Mouse (Mus musculus) heart, embryonic 16.5 days (tissue): ENCODE data around the gene Gria2. TPM values are rescaled to one million over a fixed set of nuclear protein-coding genes. Genes with fewer than 3 reads are reported as not detected.

Experiments used
- ATAC-seq: fragments of 200-750 bp; cut with Nextera tagmentation; replicated peaks from 2 replicates; pipeline ENCODE4 v1.8.0; 2017; ENCODE audit warnings: moderate number of reproducible peaks; ENCODE audit not compliant: insufficient read depth, low FRiP score; ENCODE audit errors: extremely low read depth
- H3K27ac ChIP-seq: fragments of 300-500 bp; sonication (generic); 2 replicates; pipeline ENCODE4 v1.5.1; 2014; ENCODE audit warnings: mild to moderate bottlenecking, low read length, control low read depth, moderate library complexity
- H3K27me3 ChIP-seq: fragments of 300-500 bp; sonication (generic); 2 replicates; pipeline ENCODE4 v1.6.1; 2014; ENCODE audit warnings: low read length, mixed read lengths; ENCODE audit not compliant: control insufficient read depth, insufficient read depth
- H3K36me3 ChIP-seq: fragments of 300-500 bp; sonication (generic); 2 replicates; pipeline ENCODE4 v1.6.1; 2014; ENCODE audit not compliant: control insufficient read depth, insufficient read depth
- H3K4me1 ChIP-seq: fragments of 300-500 bp; sonication (generic); 2 replicates; pipeline ENCODE4 v1.6.1; 2014; ENCODE audit warnings: low read length, mixed read lengths; ENCODE audit not compliant: control insufficient read depth, insufficient read depth
- H3K4me2 ChIP-seq: fragments of 300-500 bp; sonication (generic); 2 replicates; pipeline ENCODE4 v1.6.1; 2014; ENCODE audit warnings: low read depth, mild to moderate bottlenecking, control low read depth, low read length
- H3K4me3 ChIP-seq: fragments of 300-500 bp; sonication (generic); 2 replicates; pipeline ENCODE4 v1.5.1; 2014; ENCODE audit warnings: mild to moderate bottlenecking, control low read depth, low read length
- H3K9ac ChIP-seq: fragments of 300-500 bp; sonication (generic); 2 replicates; pipeline ENCODE4 v1.6.1; 2014; ENCODE audit warnings: low read length, control low read depth
- H3K9me3 ChIP-seq: fragments of 300-500 bp; sonication (generic); replicated peaks from 2 replicates; pipeline ENCODE4 v1.6.1; 2016; ENCODE audit warnings: low read length; ENCODE audit not compliant: control insufficient read depth
- WGBS: fragments of 180-500 bp; shearing (Covaris S2); extraction: QIAGEN DNeasy Blood & Tissue Kit; methylation state at CpG from one replicate; pipeline ENCODE4 v1.1.7; 2014; 5-methylcytosine and 5-hydroxymethylcytosine counted together
- polyA plus RNA-seq: library from polyadenylated mRNA; unstranded; fragments of >200 nt; fragmentation: Nextera tagmentation; extraction: Ambion mirVana; gene quantifications from 2 replicates; pipeline ENCODE4 v1.2.1, GENCODE M21; 2015

Gria2 gene
- polyA plus RNA-seq, 1 experiment from 2014 or later, result 0.35 TPM

DNA sequence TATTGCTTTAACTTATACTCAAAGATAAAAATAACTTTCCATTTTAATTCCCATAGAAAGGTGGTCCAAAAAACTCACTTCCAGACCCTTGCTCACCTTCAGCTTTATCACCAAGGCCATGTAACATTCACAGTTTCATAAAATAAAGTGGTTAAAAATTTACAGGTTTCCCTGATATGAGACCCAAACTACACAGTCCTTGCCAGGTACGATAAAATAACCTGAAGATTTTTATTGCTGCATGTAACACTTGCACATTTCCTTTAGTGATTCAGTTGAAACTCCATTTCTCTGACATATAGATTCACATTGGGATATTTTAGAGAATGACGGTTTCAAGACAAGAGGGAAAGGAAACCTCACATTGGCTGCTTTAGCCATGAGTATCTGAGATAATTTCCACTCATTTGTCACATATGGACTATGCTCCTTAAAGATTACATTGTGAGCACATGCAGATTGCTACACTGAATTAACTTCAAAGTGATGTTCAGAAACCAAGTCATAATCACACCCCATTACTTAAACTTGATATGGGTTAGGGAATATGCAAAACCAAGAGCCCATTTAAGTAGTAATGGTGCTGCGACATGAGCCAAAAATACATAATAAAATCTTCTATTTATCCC, 15.4 kb downstream of the Gria2 start:
- WGBS, result 72% methylated on average over 3 of the region's 3 CpGs
- Histone ChIP-seq H3K27ac (no peak overlapping the region), H3K36me3 (no peaks in the 10 kb centered on the region)

DNA sequence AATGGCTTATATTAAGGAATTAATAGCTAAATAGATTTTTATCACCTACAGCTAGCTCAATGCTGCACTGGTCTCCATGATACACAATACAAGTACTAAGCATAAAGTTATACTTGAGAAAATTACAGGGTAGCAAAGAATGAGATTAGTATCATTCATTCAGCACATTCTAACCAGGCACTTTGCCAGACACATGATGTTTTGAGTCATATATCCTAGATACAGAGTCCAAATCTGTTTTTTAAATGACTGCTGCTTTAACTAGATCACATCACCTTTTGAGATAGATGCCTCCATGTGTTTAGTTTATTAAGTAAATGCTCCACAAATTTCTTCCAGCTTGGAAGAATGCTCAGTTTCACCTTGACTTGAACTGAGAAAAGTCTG, 21.5 kb downstream of the Gria2 start:
- Histone ChIP-seq H3K4me1 (no peaks in the 10 kb centered on the region), H3K36me3 (no peaks in the 10 kb centered on the region), H3K4me3 (no peak overlapping the region), H3K27ac (no peak overlapping the region), H3K4me2 (no peak overlapping the region), H3K9me3 (no peaks in the 10 kb centered on the region), H3K27me3 (no peaks in the 10 kb centered on the region), H3K9ac (no peak overlapping the region)
- ATAC-seq, result no peak

More for the DNA sequence above, 15.4 kb downstream of the Gria2 start:
- ATAC-seq, result no peak
- Histone ChIP-seq H3K9me3 (no peaks in the 10 kb centered on the region), H3K4me1 (no peaks in the 10 kb centered on the region), H3K4me2 (no peak overlapping the region), H3K27me3 (no peaks in the 10 kb centered on the region), H3K4me3 (no peak overlapping the region), H3K9ac (no peak overlapping the region)

GRCm38 (mm10) chr3:80780383-80781143, 22.1 kb downstream of the Gria2 start:
- no peak overlapping the region for H3K4me2 ChIP-seq
- no peak overlapping the region for H3K4me3 ChIP-seq
- no peak for ATAC-seq
- WGBS, result 77% methylated on average over 4 of the region's 4 CpGs
- H3K27me3 ChIP-seq, result no peaks in the 10 kb centered on the region
- no peaks in the 10 kb centered on the region for H3K4me1 ChIP-seq
- no peak overlapping the region for H3K9ac ChIP-seq
- no peaks in the 10 kb centered on the region for H3K36me3 ChIP-seq
- no peaks in the 10 kb centered on the region for H3K9me3 ChIP-seq
- no peak overlapping the region for H3K27ac ChIP-seq

DNA sequence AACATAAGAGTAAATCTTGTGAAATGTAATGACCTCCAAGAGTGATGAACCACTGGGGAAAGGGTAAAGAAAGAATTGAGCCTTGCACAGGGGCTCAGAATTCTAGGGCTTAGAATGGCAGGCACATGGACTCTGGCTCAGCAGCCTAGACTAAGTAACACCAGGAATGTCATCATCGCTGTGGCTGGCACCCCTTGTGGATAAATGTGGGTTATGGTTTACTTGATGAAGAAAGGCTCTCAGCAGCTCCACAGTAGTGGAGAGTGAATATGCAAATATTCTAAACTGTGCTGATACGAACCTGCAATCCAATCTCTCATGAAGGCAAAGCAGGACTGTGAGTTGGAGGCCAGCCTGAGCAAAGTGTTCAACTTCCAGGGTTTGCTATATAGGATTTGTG, 26.0 kb downstream of the Gria2 start:
- Histone ChIP-seq H3K27me3 (no peaks in the 10 kb centered on the region), H3K36me3 (no peaks in the 10 kb centered on the region), H3K9ac (no peak overlapping the region), H3K4me3 (no peak overlapping the region), H3K27ac (no peak overlapping the region), H3K4me1 (no peaks in the 10 kb centered on the region), H3K9me3 (no peaks in the 10 kb centered on the region), H3K4me2 (no peak overlapping the region)
- 63% methylated on average over 2 of the region's 2 CpGs for WGBS
- no peak for ATAC-seq

- no peaks in the 10 kb centered on the region for H3K9me3 ChIP-seq
- H3K4me3 ChIP-seq, result no peak overlapping the region
- WGBS, result 58% methylated on average over 4 of the region's 4 CpGs
- no peaks in the 10 kb centered on the region for H3K27me3 ChIP-seq
- no peak for ATAC-seq
- no peaks in the 10 kb centered on the region for H3K36me3 ChIP-seq
- no peak overlapping the region for H3K4me2 ChIP-seq
- H3K27ac ChIP-seq, result no peak overlapping the region
- no peaks in the 10 kb centered on the region for H3K4me1 ChIP-seq
- no peak overlapping the region for H3K9ac ChIP-seq
Observed at GRCm38 (mm10) chr3:80775971-80776370, 26.7 kb downstream of the Gria2 start.

DNA sequence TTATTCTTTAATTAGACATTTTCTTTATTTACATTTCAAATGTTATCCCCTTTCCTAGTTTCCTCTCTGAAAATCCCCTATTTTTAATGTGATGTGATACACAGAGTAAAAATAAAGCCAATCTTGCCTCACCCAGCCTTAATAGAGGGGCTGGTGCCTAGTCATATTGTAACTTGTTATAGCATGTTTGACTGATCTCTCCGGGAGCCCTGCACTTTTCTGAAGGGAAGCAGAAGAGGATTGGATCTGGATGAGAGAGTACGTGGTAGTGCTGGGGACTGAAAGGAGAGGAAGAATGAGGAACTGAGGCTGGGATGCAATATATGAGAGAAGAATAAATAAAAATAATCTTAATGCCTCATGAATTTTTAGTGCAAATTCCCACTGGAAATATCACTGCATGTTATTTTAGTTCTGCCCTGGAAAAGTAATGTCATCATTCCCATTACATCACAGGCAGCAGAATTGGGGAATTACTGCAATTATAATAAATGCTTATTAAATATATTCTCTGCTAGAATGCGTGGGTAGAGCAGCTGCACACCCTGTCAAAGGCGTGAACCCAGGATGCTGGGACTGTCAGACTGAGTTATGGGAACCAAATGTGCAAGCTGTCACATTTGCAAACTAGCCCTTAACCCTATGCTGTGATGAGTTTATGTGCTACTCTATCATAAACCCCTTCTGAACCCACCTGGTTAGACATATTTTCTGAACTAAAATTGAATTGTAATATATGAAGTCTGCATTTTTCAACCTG, 28.4 kb downstream of the Gria2 start:
- H3K9me3 ChIP-seq, result no peaks in the 10 kb centered on the region
- 61% methylated on average over 4 of the region's 4 CpGs for WGBS
- H3K4me3 ChIP-seq, result no peak overlapping the region
- no peaks in the 10 kb centered on the region for H3K27me3 ChIP-seq
- no peak overlapping the region for H3K9ac ChIP-seq
- H3K27ac ChIP-seq, result no peak overlapping the region
- no peaks in the 10 kb centered on the region for H3K36me3 ChIP-seq
- no peak overlapping the region for H3K4me2 ChIP-seq
- no peaks in the 10 kb centered on the region for H3K4me1 ChIP-seq
- no peak for ATAC-seq

- no peak for ATAC-seq
- no peaks in the 10 kb centered on the region for H3K9me3 ChIP-seq
- H3K27me3 ChIP-seq, result no peaks in the 10 kb centered on the region
- no peak overlapping the region for H3K9ac ChIP-seq
- H3K36me3 ChIP-seq, result no peaks in the 10 kb centered on the region
- H3K4me3 ChIP-seq, result no peak overlapping the region
- no peak overlapping the region for H3K4me2 ChIP-seq
- 75% methylated on average over 4 of the region's 4 CpGs for WGBS
- no peak overlapping the region for H3K27ac ChIP-seq
- H3K4me1 ChIP-seq, result no peaks in the 10 kb centered on the region
Observed at GRCm38 (mm10) chr3:80773232-80773631, 29.4 kb downstream of the Gria2 start.

GRCm38 (mm10) chr3:80769506-80770235, 33.0 kb downstream of the Gria2 start:
- Histone ChIP-seq H3K9me3 (no peaks in the 10 kb centered on the region), H3K36me3 (no peaks in the 10 kb centered on the region), H3K9ac (no peak overlapping the region), H3K4me1 (no peaks in the 10 kb centered on the region), H3K4me2 (no peak overlapping the region), H3K4me3 (no peak overlapping the region), H3K27me3 (no peaks in the 10 kb centered on the region), H3K27ac (no peak overlapping the region)
- ATAC-seq, result no peak
- WGBS, result 59% methylated on average over 5 of the region's 5 CpGs
